Mouse (Mus musculus): ENCODE data around the gene Fgfr2.
"Not testable (repeated sequence)": the region's sequence is repeated elsewhere in the genome, so short reads cannot be mapped to it uniquely, and the experiment has no call there.

Fgfr2 gene

GRCm38 (mm10) chr7:131465117-131465601 lies 1658.0 kb downstream of the Fgfr2 start:
- DNase-seq (ENCODE audit: low read depth) = no peak

- DNase-seq (ENCODE audit: low read depth) = no peak
Measured at GRCm38 (mm10) chr7:131456714-131457113, 1666.4 kb downstream of the Fgfr2 start.

DNA sequence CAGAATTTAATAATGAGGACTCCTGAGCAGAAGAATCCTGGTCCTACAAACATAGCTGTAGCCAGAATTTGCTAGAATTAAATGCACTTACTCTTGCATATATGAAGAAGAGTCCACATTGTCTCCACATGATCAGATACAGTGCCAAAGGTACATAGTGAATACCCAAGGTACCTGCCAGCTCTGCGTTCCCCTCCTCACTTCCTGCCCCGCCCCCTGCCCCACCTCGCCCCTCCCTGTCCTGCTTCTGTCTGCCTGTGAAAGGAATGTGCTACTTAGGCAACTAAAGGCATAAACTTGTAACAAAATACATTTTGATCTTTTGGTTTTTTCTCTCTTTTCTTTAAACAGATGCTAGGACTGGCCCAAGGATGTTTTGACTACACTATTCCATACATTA lies 1686.1 kb downstream of the Fgfr2 start:
- no peak for DNase-seq (ENCODE audit: low read depth)

GRCm38 (mm10) chr7:131434276-131434675 lies 1688.9 kb downstream of the Fgfr2 start:
- no peak for DNase-seq (ENCODE audit: low read depth)

DNA sequence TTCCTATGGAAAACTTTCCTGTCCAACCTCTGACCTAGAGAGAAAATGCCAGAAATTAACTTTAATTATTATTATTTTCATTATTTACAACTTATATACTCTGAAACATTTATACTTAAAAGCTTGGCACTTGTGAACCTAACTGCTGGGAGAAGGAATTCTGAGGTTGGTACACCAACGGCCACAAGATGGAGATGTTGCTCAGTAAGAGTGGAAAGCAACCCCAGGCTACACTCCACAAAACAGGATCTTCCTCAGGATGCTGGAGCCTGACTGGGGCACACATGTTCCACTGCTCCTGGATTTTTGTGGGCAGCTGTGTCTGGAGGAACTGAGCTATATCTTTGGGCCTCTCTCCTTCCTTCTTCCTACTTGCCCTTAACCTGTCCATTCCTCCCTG lies 1690.9 kb downstream of the Fgfr2 start:
- DNase-seq (ENCODE audit: low read depth) = no peak

- DNase-seq (ENCODE audit: low read depth) = no peak
Measured at GRCm38 (mm10) chr7:131427331-131427730, 1695.8 kb downstream of the Fgfr2 start.

DNA sequence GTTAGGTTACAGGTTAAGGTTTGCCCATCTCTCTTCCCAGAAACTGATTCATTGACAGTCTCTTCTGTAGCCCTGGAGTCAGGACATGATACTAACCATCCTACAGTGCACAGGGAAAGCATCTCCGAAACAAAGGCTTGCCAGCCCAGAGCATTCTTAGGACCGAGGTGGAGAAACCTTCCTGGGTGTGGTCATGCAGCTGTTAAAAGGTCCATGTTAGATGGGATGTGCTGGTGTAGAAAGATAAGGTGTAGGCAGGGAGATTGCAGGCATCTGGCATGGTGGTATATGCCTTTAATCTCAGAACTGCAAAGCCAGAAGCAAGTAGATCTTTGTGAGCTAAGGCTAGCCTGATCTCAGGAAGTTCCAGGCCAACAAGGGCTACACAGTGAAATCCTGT lies 1698.2 kb downstream of the Fgfr2 start:
- DNase-seq (ENCODE audit: low read depth) = no peak

- DNase-seq (ENCODE audit: low read depth) = no peak
Measured at GRCm38 (mm10) chr7:131417605-131418004, 1705.5 kb downstream of the Fgfr2 start.

DNA sequence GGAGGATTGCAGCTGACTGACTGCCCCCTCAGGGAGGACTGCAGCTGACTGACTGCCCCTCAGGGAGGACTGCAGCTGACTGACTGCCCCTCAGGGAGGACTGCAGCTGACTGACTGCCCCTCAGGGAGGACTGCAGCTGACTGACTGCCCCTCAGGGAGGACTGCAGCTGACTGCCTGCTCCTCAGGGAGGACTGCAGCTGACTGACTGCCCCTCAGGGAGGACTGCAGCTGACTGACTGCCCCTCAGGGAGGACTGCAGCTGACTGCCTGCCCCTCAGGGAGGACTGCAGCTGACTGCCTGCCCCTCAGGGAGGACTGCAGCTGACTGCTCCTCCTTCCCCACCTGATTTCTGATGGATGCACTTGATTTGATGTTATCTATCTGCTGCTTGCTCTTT lies 1706.4 kb downstream of the Fgfr2 start:
- not testable (repeated sequence) for DNase-seq (ENCODE audit: low read depth)

GRCm38 (mm10) chr7:131411941-131412270 lies 1711.2 kb downstream of the Fgfr2 start:
- DNase-seq (ENCODE audit: low read depth) = no peak

GRCm38 (mm10) chr7:131411221-131411940 lies 1711.8 kb downstream of the Fgfr2 start:
- no peak for DNase-seq (ENCODE audit: low read depth)

- DNase-seq (ENCODE audit: low read depth) = peak; percentile 97
Measured at GRCm38 (mm10) chr7:131410416-131411058, 1712.6 kb downstream of the Fgfr2 start, which contains the start of the genes Ikzf5 and Acadsb. Gene Ikzf5 (minus strand): TSS chr7:131410521. Gene Acadsb (plus strand): TSS chr7:131410601.

DNA sequence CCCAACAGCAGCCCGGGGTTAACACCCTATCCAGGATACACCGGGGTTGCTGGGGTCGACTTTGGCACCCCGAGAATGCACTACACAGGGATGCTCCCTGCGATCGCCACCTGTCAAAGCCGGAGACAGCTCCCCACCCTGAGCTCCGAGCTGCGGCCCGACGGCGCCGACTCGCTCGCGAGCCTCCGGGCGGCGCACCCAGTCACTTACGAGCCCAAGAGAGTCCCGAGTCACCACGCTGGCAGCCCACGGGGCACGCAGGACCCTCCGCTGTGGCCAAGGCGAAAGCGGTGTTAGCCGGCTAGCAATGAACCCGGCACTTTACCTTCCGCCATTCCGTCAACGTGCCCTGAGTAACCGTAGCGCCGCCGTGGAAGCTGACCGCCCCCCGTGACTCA lies 1713.2 kb downstream of the Fgfr2 start:
- no peak for DNase-seq (ENCODE audit: low read depth)

GRCm38 (mm10) chr7:131409321-131409987 lies 1713.7 kb downstream of the Fgfr2 start:
- no peak for DNase-seq (ENCODE audit: low read depth)

DNA sequence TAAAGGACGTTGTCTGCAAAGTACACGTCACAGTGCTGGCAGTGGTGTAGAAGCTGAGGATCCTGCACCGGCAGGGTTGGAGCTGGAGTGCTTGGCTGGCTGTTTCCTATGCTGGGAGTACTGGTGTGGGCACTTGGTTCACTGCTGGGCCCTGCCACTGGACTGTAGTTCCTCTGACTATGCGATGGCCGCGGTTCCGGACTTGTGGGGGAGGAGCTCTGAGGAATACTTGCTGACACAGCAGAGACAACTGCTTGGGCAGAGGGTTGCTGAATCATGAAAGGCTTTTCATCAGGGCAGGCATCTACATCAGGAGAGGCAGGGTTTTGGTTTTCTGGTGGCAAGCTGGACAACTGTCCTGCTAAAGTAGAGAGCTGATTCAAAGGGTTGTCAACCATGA lies 1731.4 kb downstream of the Fgfr2 start:
- DNase-seq (ENCODE audit: low read depth) = not testable (repeated sequence)

GRCm38 (mm10) chr7:131371880-131372651 lies 1751.1 kb downstream of the Fgfr2 start:
- DNase-seq (ENCODE audit: low read depth) = no peak

- no peak for DNase-seq (ENCODE audit: low read depth)
Measured at GRCm38 (mm10) chr7:131371470-131371860, 1751.7 kb downstream of the Fgfr2 start.

- DNase-seq (ENCODE audit: low read depth) = peak; percentile 86
Measured at GRCm38 (mm10) chr7:131370648-131371469, 1752.3 kb downstream of the Fgfr2 start, which contains the start of gene Pstk. Gene Pstk (plus strand): TSS chr7:131371141.

- DNase-seq (ENCODE audit: low read depth) = no peak
Measured at GRCm38 (mm10) chr7:131364131-131364530, 1759.0 kb downstream of the Fgfr2 start.

- peak; percentile 92 for DNase-seq (ENCODE audit: low read depth)
Measured at GRCm38 (mm10) chr7:131362615-131363300, 1760.4 kb downstream of the Fgfr2 start, which contains the start of gene 2310057M21Rik. Gene 2310057M21Rik (minus strand): TSS chr7:131362759.

DNA sequence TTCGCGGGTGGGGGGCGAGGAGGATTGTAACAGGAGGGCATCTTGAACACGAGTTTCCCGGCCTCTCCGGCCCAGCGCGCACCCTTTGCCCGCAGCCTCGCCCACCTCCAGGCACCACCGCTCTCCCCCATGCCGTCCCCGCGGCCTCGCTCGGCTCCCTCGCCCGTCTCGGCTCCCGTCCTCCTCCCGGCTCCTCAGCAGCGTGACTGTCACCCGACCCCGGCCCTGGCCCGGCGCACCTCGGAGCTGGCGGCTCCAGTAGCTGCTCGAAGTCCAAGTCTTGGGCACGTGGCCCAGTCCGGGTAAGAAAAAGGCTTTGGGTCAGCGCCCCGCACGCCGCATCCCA lies 1760.9 kb downstream of the Fgfr2 start:
- DNase-seq (ENCODE audit: low read depth) = no peak

Data from fibroblast of lung, adult 2 months (primary cell).